Mouse (Mus musculus) liver, embryonic 11.5 days (tissue): ENCODE data around the gene Snap47. TPM values are rescaled to one million over a fixed set of nuclear protein-coding genes. Genes with fewer than 3 reads are reported as not detected.
"Not testable (repeated sequence)": the region's sequence is repeated elsewhere in the genome, so short reads cannot be mapped to it uniquely, and the experiment has no call there.

Experiments
- ATAC-seq: fragments of 200-750 bp; cut with Nextera tagmentation; replicated peaks from 2 replicates; pipeline ENCODE4 v1.8.0; 2017; ENCODE audit warnings: moderate number of reproducible peaks, mild to moderate bottlenecking, moderate TSS enrichment, moderate library complexity; ENCODE audit not compliant: low FRiP score
- DNase-seq: peaks from one replicate; pipeline ENCODE4 v3.0.0-alpha.2; 2017; ENCODE audit warnings: low spot score
- H3K27ac ChIP-seq: fragments of 300-500 bp; sonication (generic); 2 replicates; pipeline ENCODE4 v1.5.1; 2014; ENCODE audit warnings: mild to moderate bottlenecking, low read depth, low read length, control low read depth
- H3K27me3 ChIP-seq: fragments of 300-500 bp; sonication (generic); replicated peaks from 2 replicates; pipeline ENCODE4 v1.6.1; 2014; ENCODE audit warnings: low read length, mixed read lengths; ENCODE audit not compliant: control insufficient read depth, insufficient read depth
- H3K36me3 ChIP-seq: fragments of 300-500 bp; sonication (generic); 2 replicates; pipeline ENCODE4 v1.6.1; 2014; ENCODE audit warnings: mild to moderate bottlenecking, low read length, moderate library complexity, mixed read lengths; ENCODE audit not compliant: control insufficient read depth, insufficient read depth
- H3K4me1 ChIP-seq: fragments of 300-500 bp; sonication (generic); replicated peaks from 2 replicates; pipeline ENCODE4 v1.6.1; 2014; ENCODE audit warnings: low read length, mixed read lengths; ENCODE audit not compliant: control insufficient read depth, insufficient read depth
- H3K4me2 ChIP-seq: fragments of 300-500 bp; sonication (generic); 2 replicates; pipeline ENCODE4 v1.6.1; 2014; ENCODE audit warnings: mild to moderate bottlenecking, control low read depth, moderate library complexity
- H3K4me3 ChIP-seq: fragments of 300-500 bp; sonication (generic); 2 replicates; pipeline ENCODE4 v1.5.1; 2014; ENCODE audit warnings: low read depth, low read length, control low read depth
- H3K9ac ChIP-seq: fragments of 300-500 bp; sonication (generic); 2 replicates; pipeline ENCODE4 v1.6.1; 2014; ENCODE audit warnings: low read depth, low read length, control low read depth
- H3K9me3 ChIP-seq: fragments of 300-500 bp; sonication (generic); 2 replicates; pipeline ENCODE4 v1.6.1; 2016; ENCODE audit warnings: low read length, inconsistent platforms, mixed read lengths; ENCODE audit not compliant: control insufficient read depth
- WGBS: fragments of 180-500 bp; shearing (Covaris S2); extraction: QIAGEN DNeasy Blood & Tissue Kit; methylation state at CpG from one replicate; pipeline ENCODE4 v1.1.7; 2014; 5-methylcytosine and 5-hydroxymethylcytosine counted together
- polyA plus RNA-seq: library from polyadenylated mRNA; unstranded; fragments of >200 nt; fragmentation: Nextera tagmentation; extraction: Ambion mirVana; gene quantifications from 2 replicates; pipeline ENCODE4 v1.2.1, GENCODE M21; 2014

The Snap47 gene
- polyA plus RNA-seq, 1 experiment from 2014 or later: 57.9 TPM

GRCm38 (mm10) chr11:59377999-59378398, 73.0 kb downstream of the Snap47 start:
- Histone ChIP-seq H3K4me1 (no peaks in the 10 kb centered on the region), H3K9ac (no peak overlapping the region), H3K9me3 (no peaks in the 10 kb centered on the region), H3K4me2 (no peak overlapping the region), H3K27me3 (no peaks in the 10 kb centered on the region), H3K27ac (no peak overlapping the region), H3K36me3 (no peaks in the 10 kb centered on the region), H3K4me3 (no peak overlapping the region)
- WGBS: 83% methylated on average over 3 of the region's 3 CpGs
- DNase-seq (no peak), ATAC-seq (no peak)

- H3K9ac ChIP-seq: no peak within 1 kb of the TSS
- no peaks in the 10 kb centered on the region for H3K4me1 ChIP-seq
- H3K27me3 ChIP-seq: 0 out of 2 replicates have a peak, but pooled peaks cover 4% of the 10 kb centered on the region
- H3K36me3 ChIP-seq: no peaks in the 10 kb centered on the region
- 67% methylated on average over 16 of the region's 16 CpGs for WGBS
- no peaks in the 10 kb centered on the region for H3K9me3 ChIP-seq
- DNase-seq: no peak
- no peak within 1 kb of the TSS for H3K4me3 ChIP-seq
- H3K27ac ChIP-seq: no peak within 1 kb of the TSS
- H3K4me2 ChIP-seq: no peak within 1 kb of the TSS
- no peak for ATAC-seq
These were observed 75.5 kb downstream of the Snap47 start, which contains the start of gene Prss38 for GRCm38 (mm10) chr11:59375475-59375874. Gene Prss38, minus strand, starts transcription at chr11:59375657.

GRCm38 (mm10) chr11:59369848-59370247, 81.1 kb downstream of the Snap47 start:
- no peak for DNase-seq
- Histone ChIP-seq H3K36me3 (no peaks in the 10 kb centered on the region), H3K9ac (no peak overlapping the region), H3K27me3 (0 out of 2 replicates have a peak, but pooled peaks cover 4% of the 10 kb centered on the region), H3K4me2 (no peak overlapping the region), H3K4me3 (no peak overlapping the region), H3K4me1 (no peaks in the 10 kb centered on the region), H3K27ac (no peak overlapping the region), H3K9me3 (no peaks in the 10 kb centered on the region)
- WGBS: 68% methylated on average over 11 of the region's 11 CpGs
- ATAC-seq: no peak

- WGBS: 70% methylated on average over 4 of the region's 4 CpGs
- not testable (repeated sequence) for H3K27ac ChIP-seq, H3K9ac ChIP-seq, H3K4me2 ChIP-seq, H3K36me3 ChIP-seq, H3K4me1 ChIP-seq, H3K27me3 ChIP-seq, DNase-seq, ATAC-seq, H3K4me3 ChIP-seq, H3K9me3 ChIP-seq
These were observed 83.0 kb downstream of the Snap47 start for GRCm38 (mm10) chr11:59367955-59368354.

GRCm38 (mm10) chr11:59366633-59367032, 84.4 kb downstream of the Snap47 start:
- Histone ChIP-seq H3K9me3 (no peaks in the 10 kb centered on the region), H3K27me3 (peaks cover 3% of the 10 kb centered on the region; the same call in 1 of the 2 replicates), H3K27ac (no peak overlapping the region), H3K4me3 (no peak overlapping the region), H3K4me1 (0 out of 2 replicates have a peak, but pooled peaks cover 2% of the 10 kb centered on the region), H3K36me3 (no peaks in the 10 kb centered on the region), H3K9ac (no peak overlapping the region), H3K4me2 (no peak overlapping the region)
- WGBS: 35% methylated on average over 3 of the region's 3 CpGs
- DNase-seq (no peak), ATAC-seq (no peak)

- H3K36me3 ChIP-seq: no peaks in the 10 kb centered on the region
- no peak overlapping the region for H3K4me3 ChIP-seq
- H3K4me1 ChIP-seq: 0 out of 2 replicates have a peak, but pooled peaks cover 2% of the 10 kb centered on the region
- no peak overlapping the region for H3K9ac ChIP-seq
- no peaks in the 10 kb centered on the region; the same call in 1 of the 2 replicates for H3K27me3 ChIP-seq
- no peak overlapping the region for H3K4me2 ChIP-seq
- H3K9me3 ChIP-seq: no peaks in the 10 kb centered on the region
- no peak for DNase-seq
- ATAC-seq: no peak
- no peak overlapping the region for H3K27ac ChIP-seq
- 78% methylated on average over 3 of the region's 3 CpGs for WGBS
These were observed 85.0 kb downstream of the Snap47 start for GRCm38 (mm10) chr11:59366031-59366430.

- Histone ChIP-seq H3K36me3 (no peaks in the 10 kb centered on the region), H3K27ac (0 out of 2 replicates have a peak overlapping the region, but pooled peaks have one; percentile 13), H3K27me3 (no peaks in the 10 kb centered on the region; the same call in 1 of the 2 replicates), H3K4me2 (no peak overlapping the region), H3K4me1 (0 out of 2 replicates have a peak, but pooled peaks cover 2% of the 10 kb centered on the region), H3K9ac (no peak overlapping the region), H3K9me3 (no peaks in the 10 kb centered on the region), H3K4me3 (no peak overlapping the region)
- ATAC-seq (no peak), DNase-seq (no peak)
- 55% methylated on average over 3 of the region's 3 CpGs for WGBS
These were observed 86.6 kb downstream of the Snap47 start for GRCm38 (mm10) chr11:59364417-59364816.

GRCm38 (mm10) chr11:59364007-59364406, 87.0 kb downstream of the Snap47 start:
- Histone ChIP-seq H3K4me3 (no peak overlapping the region), H3K9me3 (no peaks in the 10 kb centered on the region), H3K4me2 (no peak overlapping the region), H3K27me3 (no peaks in the 10 kb centered on the region; the same call in 1 of the 2 replicates), H3K4me1 (0 out of 2 replicates have a peak, but pooled peaks cover 2% of the 10 kb centered on the region), H3K36me3 (no peaks in the 10 kb centered on the region), H3K27ac (no peak overlapping the region), H3K9ac (no peak overlapping the region)
- no peak for ATAC-seq
- DNase-seq: no peak
- 85% methylated on average over 9 of the region's 9 CpGs for WGBS

- Histone ChIP-seq H3K27me3 (no peaks in the 10 kb centered on the region; the same call in 1 of the 2 replicates), H3K4me2 (no peak overlapping the region), H3K36me3 (no peaks in the 10 kb centered on the region), H3K4me3 (no peak overlapping the region), H3K9me3 (no peaks in the 10 kb centered on the region), H3K9ac (no peak overlapping the region), H3K27ac (no peak overlapping the region), H3K4me1 (0 out of 2 replicates have a peak, but pooled peaks cover 2% of the 10 kb centered on the region)
- no peak for ATAC-seq
- 77% methylated on average over 9 of the region's 9 CpGs for WGBS
- DNase-seq: no peak
These were observed 89.7 kb downstream of the Snap47 start for GRCm38 (mm10) chr11:59361291-59361690.
